Mouse (Mus musculus) cortical plate, adult 2 months (tissue): ENCODE data around the gene Sept14. TPM values are rescaled to one million over a fixed set of nuclear protein-coding genes. Genes with fewer than 3 reads are reported as not detected.
"Not testable (repeated sequence)": the region's sequence is repeated elsewhere in the genome, so short reads cannot be mapped to it uniquely, and the experiment has no call there.

Source experiments
- H3K27ac ChIP-seq: fragments of 200-500 bp; 2 replicates; pipeline ENCODE4 v1.5.1; 2012; ENCODE audit warnings: low read length, control low read depth, inconsistent platforms; ENCODE audit not compliant: insufficient read depth
- H3K4me1 ChIP-seq: fragments of 200-500 bp; 2 replicates; pipeline ENCODE4 v1.6.1; 2011; ENCODE audit warnings: low read length; ENCODE audit not compliant: control insufficient read depth, insufficient read depth
- H3K4me3 ChIP-seq: fragments of 200-500 bp; 2 replicates; pipeline ENCODE4 v1.5.1; 2011; ENCODE audit warnings: mild to moderate bottlenecking, low read length, control low read depth; ENCODE audit not compliant: insufficient read depth
- CTCF ChIP-seq: fragments of 200-500 bp; IDR thresholded peaks from 2 replicates; pipeline ENCODE4 v1.5.1; 2011; ENCODE audit warnings: mild to moderate bottlenecking, control low read depth, low read length; ENCODE audit not compliant: insufficient read depth; ENCODE audit errors: extremely low read depth
- POLR2A ChIP-seq: fragments of 200-500 bp; IDR thresholded peaks from 2 replicates; pipeline ENCODE4 v1.6.1; 2011; ENCODE audit warnings: mild to moderate bottlenecking, low read length, control low read depth; ENCODE audit not compliant: insufficient read depth; ENCODE audit errors: extremely low read depth
- polyA plus RNA-seq: library from polyadenylated mRNA; depleted of rRNA; stranded (reverse); fragments of >200 nt; gene quantifications from 2 replicates; pipeline ENCODE4 v1.2.3, GENCODE M21; 2012; rRNA removed

Sept14 gene
- polyA plus RNA-seq, 1 experiment, result not detected

- Histone ChIP-seq H3K27ac (no peak overlapping the region), H3K4me1 (no peaks in the 10 kb centered on the region), H3K4me3 (no peak overlapping the region)
- TF ChIP-seq POLR2A (no peak), CTCF (no peak)
Observed at GRCm38 (mm10) chr5:129687621-129688020, 20.7 kb downstream of the Sept14 start.

GRCm38 (mm10) chr5:129685141-129685540 lies 23.2 kb downstream of the Sept14 start:
- not testable (repeated sequence) for H3K27ac ChIP-seq, H3K4me1 ChIP-seq, H3K4me3 ChIP-seq

DNA sequence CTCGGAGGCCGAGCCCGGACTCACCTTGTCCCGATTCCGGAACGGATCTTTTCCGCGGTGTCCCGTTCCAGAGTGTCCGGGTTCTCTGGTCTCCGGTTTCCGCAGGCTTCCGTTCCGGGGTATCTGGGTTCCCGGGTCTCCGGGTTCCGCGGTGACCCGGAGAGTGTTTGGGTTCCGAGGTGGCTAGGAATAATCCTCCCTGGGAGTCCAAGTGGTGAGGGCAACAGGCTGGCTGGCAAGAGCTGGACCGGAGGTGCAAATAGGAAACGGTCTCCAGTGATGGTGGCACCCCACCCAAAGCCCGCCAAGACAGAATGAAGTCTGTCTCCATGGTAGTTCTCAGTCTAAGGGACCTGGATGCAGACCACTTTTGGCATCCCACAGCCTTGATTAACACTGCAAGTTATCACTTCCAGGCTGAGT lies 38.3 kb downstream of the Sept14 start, which contains the start of gene Zfp11:
TSS of gene Zfp11 (minus strand) at position 64 of the 423 bp plus-strand sequence.
- peaks cover 9% of the 10 kb centered on the region for H3K4me1 ChIP-seq
- TF ChIP-seq POLR2A (peak; percentile 90), CTCF (no peak)
- H3K4me3 ChIP-seq, result peak within 1 kb of the TSS; percentile 70
- peak within 1 kb of the TSS; percentile 37; the same call in 1 of the 2 replicates for H3K27ac ChIP-seq

DNA sequence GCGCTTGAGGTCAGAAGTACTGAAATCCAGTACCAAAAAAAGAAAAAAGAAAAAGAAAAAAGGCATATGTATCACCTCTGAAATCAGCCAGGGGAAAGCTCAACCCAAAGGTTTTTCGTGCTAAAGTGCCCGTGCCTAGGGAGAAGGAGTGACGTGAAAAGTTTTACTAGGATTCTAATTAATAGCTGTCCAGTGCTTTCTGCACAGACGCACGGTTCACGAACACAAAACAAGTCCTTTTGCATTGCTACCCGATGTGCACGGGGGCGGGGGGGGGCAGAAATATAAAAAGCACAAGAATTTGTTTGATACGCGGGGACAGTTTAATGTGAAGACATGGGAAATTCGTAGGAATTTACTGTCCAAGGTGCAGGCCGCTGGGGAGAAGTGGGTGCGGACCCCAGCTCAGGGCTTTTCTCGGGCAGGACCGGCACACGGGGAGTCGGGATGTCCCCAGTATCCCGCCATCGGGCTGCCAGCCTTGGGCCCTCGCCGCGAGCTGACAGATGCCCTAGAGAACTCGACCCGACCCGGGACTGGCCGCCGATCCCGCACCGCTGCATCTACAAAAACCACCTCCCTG lies 38.8 kb downstream of the Sept14 start:
- Histone ChIP-seq H3K27ac (peak overlapping the region; percentile 37; the same call in 1 of the 2 replicates), H3K4me3 (peak overlapping the region; percentile 70), H3K4me1 (peaks cover 9% of the 10 kb centered on the region)
- TF ChIP-seq POLR2A, result no peak
- TF ChIP-seq CTCF, result no peak

DNA sequence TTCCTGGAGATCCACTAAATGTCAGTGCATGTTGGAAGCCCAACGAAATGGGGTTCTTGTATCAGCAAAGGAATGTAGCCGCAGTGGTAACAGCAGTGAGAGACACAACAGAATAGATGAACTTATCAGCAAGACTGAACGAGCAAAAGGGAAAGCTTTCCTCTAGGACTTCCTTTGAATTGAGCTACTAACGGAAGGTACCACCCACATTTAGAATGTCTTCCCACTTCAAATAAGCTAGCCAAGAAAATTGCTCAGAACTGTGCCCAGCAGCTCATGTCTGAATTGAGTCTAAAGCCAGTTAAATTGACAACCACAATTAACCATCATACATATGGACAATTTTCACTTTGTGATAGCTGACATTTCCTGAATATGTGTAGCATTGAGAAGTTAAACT lies 40.5 kb downstream of the Sept14 start:
- H3K4me1 ChIP-seq, result peaks cover 9% of the 10 kb centered on the region
- no peak overlapping the region for H3K27ac ChIP-seq
- TF ChIP-seq POLR2A, result no peak
- no peak for TF ChIP-seq CTCF
- H3K4me3 ChIP-seq, result no peak overlapping the region

- H3K27ac ChIP-seq, result no peak overlapping the region
- peaks cover 9% of the 10 kb centered on the region for H3K4me1 ChIP-seq
- H3K4me3 ChIP-seq, result no peak overlapping the region
- TF ChIP-seq CTCF, result no peak
- TF ChIP-seq POLR2A, result no peak
Observed at GRCm38 (mm10) chr5:129666271-129666909, 41.9 kb downstream of the Sept14 start.

GRCm38 (mm10) chr5:129664090-129664489 lies 44.2 kb downstream of the Sept14 start:
- no peak overlapping the region for H3K4me3 ChIP-seq
- H3K4me1 ChIP-seq, result peaks cover 9% of the 10 kb centered on the region
- TF ChIP-seq POLR2A, result no peak
- no peak for TF ChIP-seq CTCF
- H3K27ac ChIP-seq, result no peak overlapping the region

- Histone ChIP-seq H3K27ac (no peak overlapping the region), H3K4me1 (no peaks in the 10 kb centered on the region), H3K4me3 (no peak overlapping the region)
- TF ChIP-seq CTCF (no peak), POLR2A (no peak)
Observed at GRCm38 (mm10) chr5:129657931-129658330, 50.4 kb downstream of the Sept14 start.

- Histone ChIP-seq H3K4me1 (no peaks in the 10 kb centered on the region), H3K27ac (no peak overlapping the region), H3K4me3 (no peak overlapping the region)
- TF ChIP-seq CTCF, result no peak
- TF ChIP-seq POLR2A, result no peak
Observed at GRCm38 (mm10) chr5:129657016-129657415, 51.3 kb downstream of the Sept14 start.

DNA sequence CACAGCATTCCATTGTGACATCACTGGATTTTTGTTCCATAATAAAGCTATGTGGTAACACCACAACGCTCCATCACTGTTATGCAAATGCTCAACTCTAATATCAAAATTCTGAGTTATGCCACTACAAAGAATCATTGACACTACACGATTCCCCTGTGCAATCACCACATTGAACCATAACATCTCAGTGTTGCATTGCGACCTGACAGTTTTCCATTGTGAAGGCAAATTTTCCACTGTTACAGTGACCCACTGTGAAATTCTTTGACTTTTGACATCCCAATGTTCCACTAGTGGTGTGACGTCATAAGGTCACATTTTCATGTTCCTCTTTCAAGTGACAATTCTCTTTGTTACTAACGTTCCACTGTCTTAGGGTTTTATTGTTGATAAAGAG lies 57.5 kb downstream of the Sept14 start:
- Histone ChIP-seq H3K4me3 (no peak overlapping the region), H3K4me1 (no peaks in the 10 kb centered on the region), H3K27ac (no peak overlapping the region)
- TF ChIP-seq POLR2A (no peak), CTCF (no peak)

Other genes starting within 250 kb of the Sept14 start
- gene Sfswap, start 207.3 kb downstream of the Sept14 start, polyA plus RNA-seq, result 145 and 164 TPM in 2 replicates
- gene Mmp17, start 124.3 kb downstream of the Sept14 start, polyA plus RNA-seq, result 83.9 and 90.5 TPM in 2 replicates
- gene Zfp11, start 38.4 kb downstream of the Sept14 start, polyA plus RNA-seq, result 5.2 and 5.9 TPM in 2 replicates
- gene Mrps17, start 7.0 kb upstream of the Sept14 start, polyA plus RNA-seq, result 100 and 111 TPM in 2 replicates
- 84.1 and 88.4 TPM in 2 replicates for gene Nipsnap2, start 16.6 kb upstream of the Sept14 start, polyA plus RNA-seq
- 27.4 and 27.5 TPM in 2 replicates for gene Psph, start 78.9 kb upstream of the Sept14 start, polyA plus RNA-seq
- 16.8 and 19.2 TPM in 2 replicates for gene Sumf2, start 138.5 kb upstream of the Sept14 start, polyA plus RNA-seq
- 719 and 800 TPM in 2 replicates for gene Chchd2, start 179.0 kb upstream of the Sept14 start, polyA plus RNA-seq
- 5.6 and 6.8 TPM in 2 replicates for gene Zbed5, start 187.2 kb upstream of the Sept14 start, polyA plus RNA-seq
- 38.1 and 39.9 TPM in 2 replicates for gene Phkg1, start 190.0 kb upstream of the Sept14 start, polyA plus RNA-seq
- 4.2 and 5.1 TPM in 2 replicates for gene Nupr1l, start 200.0 kb upstream of the Sept14 start, polyA plus RNA-seq
- gene Vkorc1l1, start 233.5 kb upstream of the Sept14 start, polyA plus RNA-seq, result 39.4 and 39.5 TPM in 2 replicates